Mouse (Mus musculus) megakaryocyte, embryonic 14.5 days (primary cell): ENCODE measurements at regions not wholly inside any gene's neighbourhood (a gene's known extent, or its start where the extent isn't known, plus 50 kb on each side); places are given as distances from the start of the nearest gene placed in this dataset.

Experiments
- H3K27me3 ChIP-seq: replicated peaks from 2 replicates; pipeline ENCODE3; 2012; ENCODE audit warnings: inconsistent platforms
- H3K36me3 ChIP-seq: replicated peaks from 2 replicates; pipeline ENCODE3; 2012; ENCODE audit warnings: low read length, inconsistent platforms, mixed read lengths
- H3K4me1 ChIP-seq: 2 replicates; pipeline ENCODE4 v1.6.1; 2012; ENCODE audit warnings: inconsistent platforms
- H3K4me3 ChIP-seq: replicated peaks from 2 replicates; pipeline ENCODE3; 2012; ENCODE audit warnings: moderate library complexity, mild to moderate bottlenecking, inconsistent platforms
- H3K9me3 ChIP-seq: 2 replicates; pipeline ENCODE4 v1.6.1; 2012; ENCODE audit warnings: inconsistent platforms
- FLI1 ChIP-seq: IDR thresholded peaks from 2 replicates; pipeline ENCODE4 v1.6.1; 2012; ENCODE audit warnings: low read length, inconsistent platforms, mixed read lengths
- GATA1 ChIP-seq: IDR thresholded peaks from 3 replicates; pipeline ENCODE4 v1.6.1; 2012; ENCODE audit warnings: mixed read lengths, low read length, inconsistent platforms, borderline replicate concordance

GRCm38 (mm10) chr8:9008006-9008780, 317.9 kb upstream of the Arglu1 start:
- Histone ChIP-seq H3K4me1 (no peaks in the 10 kb centered on the region), H3K9me3 (no peaks in the 10 kb centered on the region), H3K27me3 (no peaks in the 10 kb centered on the region), H3K4me3 (no peak overlapping the region), H3K36me3 (no peaks in the 10 kb centered on the region)
- TF ChIP-seq GATA1 (no peak), FLI1 (no peak)

GRCm38 (mm10) chr8:8999914-9000313, 309.6 kb upstream of the Arglu1 start:
- TF ChIP-seq GATA1 (no peak), FLI1 (no peak)
- no peaks in the 10 kb centered on the region for H3K27me3 ChIP-seq
- H3K4me3 ChIP-seq, result no peak overlapping the region
- no peaks in the 10 kb centered on the region for H3K36me3 ChIP-seq
- no peaks in the 10 kb centered on the region; the same call in 1 of the 2 replicates for H3K4me1 ChIP-seq
- H3K9me3 ChIP-seq, result peaks cover 8% of the 10 kb centered on the region

- Histone ChIP-seq H3K4me1 (peaks cover 5% of the 10 kb centered on the region), H3K27me3 (peaks cover 3% of the 10 kb centered on the region), H3K36me3 (no peaks in the 10 kb centered on the region), H3K9me3 (peaks cover 8% of the 10 kb centered on the region), H3K4me3 (no peak overlapping the region)
- TF ChIP-seq FLI1 (no peak), GATA1 (no peak)
Observed at GRCm38 (mm10) chr8:8997621-8998020, 307.3 kb upstream of the Arglu1 start.

GRCm38 (mm10) chr8:8994596-8995189, 304.4 kb upstream of the Arglu1 start:
- no peak for TF ChIP-seq GATA1
- TF ChIP-seq FLI1, result no peak
- Histone ChIP-seq H3K4me3 (no peak overlapping the region), H3K4me1 (peaks cover 11% of the 10 kb centered on the region), H3K36me3 (no peaks in the 10 kb centered on the region), H3K9me3 (peaks cover 6% of the 10 kb centered on the region), H3K27me3 (peaks cover 4% of the 10 kb centered on the region)

GRCm38 (mm10) chr8:8994008-8994407, 303.7 kb upstream of the Arglu1 start:
- H3K36me3 ChIP-seq, result no peaks in the 10 kb centered on the region
- H3K27me3 ChIP-seq, result peaks cover 4% of the 10 kb centered on the region
- TF ChIP-seq GATA1 (no peak), FLI1 (no peak)
- H3K9me3 ChIP-seq, result no peaks in the 10 kb centered on the region
- no peak overlapping the region for H3K4me3 ChIP-seq
- peaks cover 11% of the 10 kb centered on the region for H3K4me1 ChIP-seq

GRCm38 (mm10) chr8:8992461-8993032, 302.2 kb upstream of the Arglu1 start:
- Histone ChIP-seq H3K36me3 (no peaks in the 10 kb centered on the region), H3K4me3 (peak overlapping the region; percentile 9), H3K9me3 (peaks cover 11% of the 10 kb centered on the region), H3K4me1 (peaks cover 11% of the 10 kb centered on the region), H3K27me3 (peaks cover 4% of the 10 kb centered on the region)
- TF ChIP-seq GATA1 (no peak), FLI1 (no peak)

- Histone ChIP-seq H3K4me3 (no peak overlapping the region), H3K36me3 (no peaks in the 10 kb centered on the region), H3K4me1 (peaks cover 11% of the 10 kb centered on the region), H3K9me3 (peaks cover 19% of the 10 kb centered on the region), H3K27me3 (peaks cover 4% of the 10 kb centered on the region)
- TF ChIP-seq FLI1 (no peak), GATA1 (no peak)
Observed at GRCm38 (mm10) chr8:8991026-8991425, 300.7 kb upstream of the Arglu1 start.

- no peaks in the 10 kb centered on the region for H3K36me3 ChIP-seq
- no peak for TF ChIP-seq GATA1
- no peak for TF ChIP-seq FLI1
- no peak overlapping the region for H3K4me3 ChIP-seq
- H3K9me3 ChIP-seq, result peaks cover 20% of the 10 kb centered on the region
- peaks cover 14% of the 10 kb centered on the region for H3K4me1 ChIP-seq
- H3K27me3 ChIP-seq, result peaks cover 7% of the 10 kb centered on the region
Observed at GRCm38 (mm10) chr8:8986068-8986467, 295.7 kb upstream of the Arglu1 start.

- Histone ChIP-seq H3K9me3 (peaks cover 20% of the 10 kb centered on the region), H3K27me3 (peaks cover 7% of the 10 kb centered on the region), H3K36me3 (no peaks in the 10 kb centered on the region), H3K4me3 (peak overlapping the region; percentile 70), H3K4me1 (peaks cover 14% of the 10 kb centered on the region)
- TF ChIP-seq FLI1, result no peak
- no peak for TF ChIP-seq GATA1
Observed at GRCm38 (mm10) chr8:8985395-8985794, 295.1 kb upstream of the Arglu1 start.

- Histone ChIP-seq H3K36me3 (no peaks in the 10 kb centered on the region), H3K4me3 (peak overlapping the region; percentile 79), H3K27me3 (peaks cover 7% of the 10 kb centered on the region), H3K9me3 (peaks cover 20% of the 10 kb centered on the region), H3K4me1 (peaks cover 14% of the 10 kb centered on the region)
- TF ChIP-seq GATA1 (no peak), FLI1 (no peak)
Observed at GRCm38 (mm10) chr8:8984829-8985251, 294.5 kb upstream of the Arglu1 start.
